Mouse (Mus musculus): Measurements from ENCODE around the gene Hoxd4.

The Hoxd4 gene

DNA sequence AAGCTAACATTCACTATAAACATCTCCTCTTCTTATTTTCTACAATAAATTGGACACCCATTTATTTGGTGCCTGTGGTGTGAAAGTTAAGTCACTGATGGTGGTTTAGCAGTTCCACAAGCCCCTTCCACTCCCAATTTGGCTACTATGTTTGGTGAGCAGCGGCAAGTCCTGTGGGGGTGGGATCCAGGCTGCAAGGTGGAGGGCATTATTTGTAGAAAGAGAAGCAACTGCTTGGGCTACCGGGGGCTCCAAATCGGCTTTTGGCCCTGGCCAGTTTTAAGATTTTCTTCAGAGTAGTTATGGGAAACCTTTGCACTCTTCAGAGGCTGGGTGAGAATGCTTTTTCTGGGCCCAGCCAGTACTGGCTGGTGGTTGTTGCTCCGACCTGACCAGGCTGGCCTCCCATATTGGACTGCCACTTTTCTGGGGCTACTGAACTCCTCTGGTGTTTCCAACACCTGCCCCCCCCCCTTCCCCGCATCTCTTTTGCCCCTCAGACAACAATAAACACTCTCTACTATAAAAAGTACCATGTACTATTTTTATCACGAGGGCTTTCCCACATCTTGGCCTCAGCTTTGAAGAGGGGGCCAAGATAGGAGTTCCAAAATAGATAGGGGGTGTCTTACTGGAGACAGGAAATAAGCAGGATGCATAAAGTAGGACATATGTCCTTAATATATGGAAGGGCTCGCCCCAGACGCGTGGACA is 20.2 kb downstream of the Hoxd4 start:
- no peak for DNase-seq

DNA sequence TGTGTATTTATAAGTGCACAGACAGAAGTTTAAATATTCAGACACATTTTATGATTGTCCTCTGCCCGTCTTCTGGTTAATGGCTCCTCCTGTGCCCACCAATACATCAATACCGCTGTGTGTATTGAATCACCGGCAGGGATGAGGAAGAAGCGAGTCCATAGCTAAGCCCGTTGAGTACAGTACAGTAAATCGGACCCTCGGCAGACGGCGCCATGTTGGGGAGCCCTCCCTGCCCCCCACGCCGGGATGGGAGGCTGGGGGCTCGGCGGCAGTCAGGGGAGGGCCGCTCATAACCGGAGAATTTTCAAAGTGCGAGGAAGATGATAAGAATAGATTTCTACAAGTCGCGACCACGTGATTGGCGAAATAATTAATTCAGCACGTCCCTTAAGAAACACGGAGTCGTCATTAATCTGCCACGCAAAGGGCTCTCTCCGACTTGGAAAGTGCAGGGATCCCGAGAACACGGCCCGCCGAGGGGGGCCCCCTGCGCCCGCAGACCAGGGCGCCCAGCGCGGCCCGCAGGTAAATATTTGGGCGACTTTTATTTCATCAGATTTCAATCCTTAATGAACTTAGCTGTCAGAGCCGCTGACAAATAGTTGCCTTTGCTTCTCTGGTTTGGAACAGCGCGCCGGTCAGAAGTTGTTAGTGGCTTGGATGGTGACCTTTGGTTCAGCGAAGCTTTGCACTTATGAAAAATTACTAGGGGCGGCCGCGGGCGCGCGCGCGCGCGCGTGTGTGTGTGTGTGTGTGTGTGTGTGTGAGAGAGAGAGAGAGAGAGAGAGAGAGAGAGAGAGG is 21.0 kb downstream of the Hoxd4 start:
- no peak for DNase-seq

DNA sequence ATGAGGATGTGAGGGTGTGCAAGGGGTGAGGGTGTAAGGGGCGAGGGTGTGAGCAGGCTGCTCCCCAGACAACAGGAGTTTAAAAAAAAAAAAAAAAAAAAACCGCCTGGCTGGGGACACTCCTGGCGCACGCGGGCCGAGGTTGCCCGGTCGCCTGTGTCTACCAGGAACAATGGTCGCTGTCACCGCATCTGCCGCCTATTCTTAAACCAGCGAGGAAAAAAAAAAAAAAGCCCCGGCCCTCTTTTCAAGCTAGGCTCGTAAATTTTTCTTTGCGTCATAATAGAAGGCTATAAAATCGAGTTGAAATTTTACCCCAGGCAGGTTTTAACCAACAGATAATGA is 21.6 kb downstream of the Hoxd4 start:
- no peak for DNase-seq

DNA sequence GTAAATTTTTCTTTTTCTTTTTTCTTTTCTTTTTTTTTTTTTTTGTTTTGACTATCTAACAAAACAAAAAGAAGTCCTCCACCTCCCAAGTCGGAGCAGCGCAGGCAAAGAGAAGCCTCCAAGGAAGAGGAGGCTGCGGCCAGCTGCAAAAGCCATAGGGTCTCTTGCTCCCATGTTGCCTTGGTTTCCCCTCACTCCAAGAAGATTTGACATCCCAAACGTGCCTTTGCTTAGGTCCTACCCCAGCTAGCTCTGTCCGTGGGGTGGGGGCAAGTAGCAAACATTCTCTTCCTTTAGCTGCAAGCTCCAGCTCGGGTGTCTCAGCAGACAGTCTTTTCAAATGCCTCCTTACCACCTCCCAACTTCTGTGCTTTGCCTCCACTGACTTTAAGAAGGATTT is 22.0 kb downstream of the Hoxd4 start:
- no peak for DNase-seq

DNA sequence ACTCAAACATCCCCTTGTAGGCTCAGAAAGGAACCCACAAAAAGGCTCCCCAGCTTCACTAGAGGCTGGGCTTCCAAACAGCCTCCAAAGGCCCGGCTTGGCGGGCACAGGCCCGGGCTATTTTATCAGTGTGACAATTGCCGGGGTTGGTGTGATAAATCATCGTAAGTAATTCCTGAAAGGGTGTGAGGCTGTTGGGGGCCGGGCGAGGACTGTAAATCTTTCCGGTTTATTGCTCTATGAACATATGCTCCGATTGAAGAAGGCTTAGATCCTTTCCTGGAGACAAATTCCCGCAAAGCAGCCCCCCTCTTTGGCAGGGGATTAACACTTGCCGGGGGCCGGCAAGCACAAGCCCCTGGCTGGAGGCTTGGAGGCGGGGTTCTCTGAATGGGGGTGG is 22.7 kb downstream of the Hoxd4 start:
- no peak for DNase-seq

DNA sequence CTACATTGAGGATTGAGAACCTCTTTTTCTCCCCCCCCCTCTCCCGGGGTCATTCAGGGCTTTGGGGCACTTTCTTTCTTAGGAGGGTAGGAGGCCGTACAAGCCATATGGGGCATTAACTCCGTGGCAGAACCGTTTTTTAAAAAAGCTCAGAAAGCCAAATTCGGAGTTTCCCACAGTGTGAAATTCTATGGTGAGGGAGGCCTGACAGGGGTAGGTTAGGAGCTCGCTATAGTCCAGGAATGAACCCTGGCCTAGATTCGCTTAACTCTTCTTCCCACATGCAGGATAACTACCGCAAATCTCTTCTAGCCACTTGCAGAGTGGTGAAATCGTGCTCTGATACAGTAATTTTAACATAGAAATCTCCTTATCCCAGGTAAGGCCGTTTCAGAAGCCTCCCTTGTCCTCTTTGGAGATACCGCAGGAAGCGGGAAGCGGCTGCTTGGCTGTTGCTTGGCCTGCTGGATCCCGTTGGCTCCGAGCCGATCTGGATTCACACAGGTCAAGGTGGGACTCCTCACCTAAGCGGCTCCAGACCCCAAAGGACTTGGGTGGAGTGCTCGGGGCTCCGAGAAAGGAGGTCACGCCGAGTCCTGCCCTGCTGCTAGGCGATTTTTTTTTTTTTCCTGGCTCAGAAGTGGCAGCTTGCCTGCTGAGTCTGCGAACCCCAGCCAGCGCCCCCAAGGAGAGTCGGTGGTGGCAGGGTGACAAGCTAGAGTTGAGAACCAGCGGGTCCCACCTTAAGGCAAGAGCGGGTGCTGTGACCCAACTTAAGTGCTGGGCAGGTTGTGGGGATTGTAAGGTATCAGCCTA is 23.5 kb downstream of the Hoxd4 start:
- no peak for DNase-seq

DNA sequence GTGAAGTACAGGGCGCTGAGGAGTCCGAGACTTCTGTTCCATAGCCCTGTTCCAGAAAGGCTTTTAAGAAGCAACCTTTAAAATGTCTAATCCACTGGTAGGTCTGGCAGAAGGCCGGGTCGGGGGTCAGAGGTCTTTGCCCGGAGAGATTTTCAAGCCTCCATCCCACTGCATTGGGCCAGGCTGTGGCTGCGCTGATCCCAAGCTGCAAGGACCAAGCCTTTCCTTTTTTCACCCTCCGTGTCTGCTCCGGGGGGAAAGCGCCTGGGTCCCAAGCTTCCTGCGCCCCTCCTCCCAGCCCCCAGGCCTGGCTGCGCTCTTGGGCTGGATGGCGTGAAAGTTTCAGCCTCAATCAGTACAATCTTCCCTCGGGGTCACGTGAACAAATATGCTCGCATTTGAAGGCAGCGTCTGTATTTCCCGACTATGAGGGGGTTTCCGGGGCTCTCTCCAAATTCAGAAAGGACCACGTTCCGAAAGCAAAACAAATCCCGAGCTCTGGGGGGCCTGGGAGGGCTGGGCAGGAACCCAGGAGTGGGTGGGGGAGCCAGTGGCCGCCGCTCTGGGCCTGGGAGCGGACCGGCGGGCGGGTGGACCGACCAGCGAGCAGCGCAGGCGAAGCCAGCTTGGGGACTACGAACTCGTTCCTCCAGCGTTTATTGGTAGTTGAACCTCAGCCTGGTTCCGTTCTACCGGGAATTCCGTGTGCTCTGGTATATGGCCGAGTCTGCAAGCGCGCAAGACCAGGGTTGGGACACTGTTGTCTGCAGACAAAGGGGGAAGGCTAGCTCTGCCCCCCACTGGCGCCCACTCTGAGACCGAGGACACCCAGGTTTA is 24.3 kb downstream of the Hoxd4 start:
- no peak for DNase-seq

DNA sequence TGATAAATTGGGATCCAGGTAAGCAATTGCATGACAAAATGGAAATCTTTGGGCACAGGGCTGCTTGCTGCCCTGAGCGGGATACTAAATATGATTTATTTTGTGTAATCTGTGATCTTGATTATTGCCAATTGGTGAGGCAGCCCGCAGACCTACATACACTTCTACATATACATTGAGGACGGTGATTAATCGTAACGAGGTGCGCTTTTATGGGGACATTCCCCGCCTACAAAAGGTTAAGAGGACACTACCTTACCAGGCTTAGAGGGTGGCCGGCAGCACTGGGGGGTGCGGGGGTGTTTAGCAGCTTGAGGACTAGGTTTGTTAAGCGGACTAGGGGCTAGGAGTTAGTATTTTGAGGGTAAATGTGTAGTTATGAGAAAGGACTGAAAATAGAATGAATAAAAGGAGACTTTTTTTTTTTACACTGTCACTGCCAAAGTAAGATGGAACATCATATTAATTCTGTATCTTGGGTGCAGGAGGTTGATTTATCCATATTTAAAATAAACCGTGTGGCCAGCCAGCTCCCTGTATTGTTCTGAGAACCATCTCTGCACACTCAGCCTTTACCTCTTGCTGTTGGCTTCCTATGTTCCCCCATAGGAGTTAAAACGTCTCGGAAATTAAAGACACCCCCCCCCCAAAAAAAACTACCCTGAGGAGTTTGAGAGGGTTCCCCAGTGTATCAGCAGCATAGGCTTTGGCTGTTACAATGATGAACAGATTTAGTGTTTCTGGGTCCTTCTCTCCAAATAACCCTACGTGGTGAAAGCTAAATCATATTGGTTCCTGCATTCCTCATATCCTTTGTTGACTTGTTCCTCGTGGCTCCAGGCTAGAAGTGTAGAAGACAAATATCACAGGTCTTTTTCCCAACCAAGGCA is 25.2 kb downstream of the Hoxd4 start:
- DNase-seq: no peak

DNA sequence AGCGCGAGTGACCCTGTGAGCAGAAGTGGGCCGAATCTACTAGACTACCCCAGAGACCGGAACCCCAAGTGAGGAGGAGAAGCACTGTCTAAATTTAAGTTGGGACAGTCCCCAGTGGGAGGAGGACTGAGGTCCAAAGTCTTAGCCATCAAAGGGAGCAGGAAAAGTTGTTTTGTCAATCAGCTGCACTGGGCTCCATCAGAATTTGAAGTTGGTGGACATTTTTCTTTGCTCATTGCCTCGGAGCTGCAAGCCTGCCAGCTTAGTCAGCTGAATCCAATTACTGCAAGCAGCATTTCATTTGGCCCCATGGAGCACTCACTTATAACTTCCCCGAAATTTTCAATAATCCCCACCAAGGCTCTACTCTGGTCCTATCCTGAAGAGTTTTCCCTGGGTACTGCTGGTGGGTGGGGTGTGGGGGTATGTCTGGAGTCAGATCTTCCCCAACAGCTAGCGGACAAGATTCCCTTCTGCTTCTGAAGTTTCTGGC is 25.9 kb downstream of the Hoxd4 start:
- no peak for DNase-seq

DNA sequence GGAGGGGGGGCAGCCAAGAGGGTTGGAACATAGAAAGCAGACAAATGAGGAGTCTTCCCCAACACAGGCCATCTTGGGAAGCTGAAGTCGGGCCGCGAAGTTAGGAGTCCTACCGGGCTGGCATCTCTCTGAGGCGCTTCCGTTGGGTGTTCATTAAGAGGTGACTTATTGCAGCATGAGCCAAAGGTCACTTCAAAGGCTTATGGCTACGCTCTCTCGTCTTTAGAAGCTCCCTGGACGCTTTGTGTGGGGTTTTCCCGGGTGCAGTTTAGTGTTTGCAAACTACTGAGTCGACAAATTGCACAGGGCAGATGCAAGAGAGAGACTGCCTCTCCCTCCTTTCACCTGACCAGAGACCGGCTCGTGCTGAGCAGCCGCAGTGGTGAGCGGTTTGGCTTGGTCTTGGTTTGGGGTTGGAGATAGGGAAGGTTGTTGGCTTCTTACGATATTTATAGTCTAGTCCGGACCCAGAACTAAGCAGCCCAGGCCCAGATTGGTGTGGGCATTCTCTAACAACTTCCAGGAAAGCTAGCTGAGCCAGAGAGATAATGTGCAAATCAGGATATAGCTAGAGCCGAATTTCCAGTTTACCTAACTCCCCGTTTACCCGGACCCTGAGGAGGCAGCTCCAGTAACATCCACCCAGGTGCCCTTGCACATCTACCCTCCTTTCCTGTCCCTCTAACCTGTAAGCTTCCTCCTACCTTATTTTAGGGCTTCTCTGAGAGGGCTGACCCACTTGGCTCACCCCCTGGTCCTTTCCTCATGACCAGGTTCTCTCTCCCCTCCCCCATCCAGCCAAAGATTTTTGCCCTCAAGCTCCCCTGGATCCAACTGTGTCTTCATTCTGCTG is 27.1 kb downstream of the Hoxd4 start:
- DNase-seq: no peak

DNA sequence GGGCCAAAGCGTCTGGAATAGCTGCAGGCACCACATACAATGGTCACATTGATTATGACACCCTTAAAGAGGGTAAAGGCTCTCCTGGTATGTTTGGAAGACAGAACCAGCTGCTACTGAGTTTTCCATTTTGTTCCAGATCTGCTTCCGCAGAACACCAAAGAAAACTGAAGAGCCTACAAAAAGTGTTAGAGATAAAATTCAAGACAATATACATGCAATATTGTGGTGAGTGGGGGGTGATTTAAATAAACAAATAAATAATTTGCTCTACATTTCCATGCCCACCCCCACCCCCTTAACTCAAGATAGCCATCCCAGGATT is 27.7 kb downstream of the Hoxd4 start:
- no peak for DNase-seq

DNA sequence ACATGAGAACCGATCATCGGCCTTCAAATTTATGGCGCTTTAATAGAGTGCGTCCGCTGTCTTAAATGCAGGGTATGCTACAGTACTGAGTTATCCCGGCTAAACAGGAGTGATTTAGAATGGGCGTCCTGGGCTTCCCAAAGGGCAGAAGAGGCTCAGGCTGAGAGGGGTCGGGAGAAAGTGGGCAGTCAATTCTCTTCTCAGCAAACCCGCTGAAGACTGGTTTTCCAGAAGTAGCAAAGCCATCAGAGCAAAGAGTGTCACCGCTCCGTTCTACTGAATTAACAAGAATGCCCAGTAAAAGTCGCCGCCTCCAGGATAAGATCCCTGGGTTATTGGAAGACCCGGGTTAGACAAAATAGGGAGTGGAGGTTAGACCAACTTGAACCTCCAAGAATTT is 28.1 kb downstream of the Hoxd4 start:
- DNase-seq: no peak

DNA sequence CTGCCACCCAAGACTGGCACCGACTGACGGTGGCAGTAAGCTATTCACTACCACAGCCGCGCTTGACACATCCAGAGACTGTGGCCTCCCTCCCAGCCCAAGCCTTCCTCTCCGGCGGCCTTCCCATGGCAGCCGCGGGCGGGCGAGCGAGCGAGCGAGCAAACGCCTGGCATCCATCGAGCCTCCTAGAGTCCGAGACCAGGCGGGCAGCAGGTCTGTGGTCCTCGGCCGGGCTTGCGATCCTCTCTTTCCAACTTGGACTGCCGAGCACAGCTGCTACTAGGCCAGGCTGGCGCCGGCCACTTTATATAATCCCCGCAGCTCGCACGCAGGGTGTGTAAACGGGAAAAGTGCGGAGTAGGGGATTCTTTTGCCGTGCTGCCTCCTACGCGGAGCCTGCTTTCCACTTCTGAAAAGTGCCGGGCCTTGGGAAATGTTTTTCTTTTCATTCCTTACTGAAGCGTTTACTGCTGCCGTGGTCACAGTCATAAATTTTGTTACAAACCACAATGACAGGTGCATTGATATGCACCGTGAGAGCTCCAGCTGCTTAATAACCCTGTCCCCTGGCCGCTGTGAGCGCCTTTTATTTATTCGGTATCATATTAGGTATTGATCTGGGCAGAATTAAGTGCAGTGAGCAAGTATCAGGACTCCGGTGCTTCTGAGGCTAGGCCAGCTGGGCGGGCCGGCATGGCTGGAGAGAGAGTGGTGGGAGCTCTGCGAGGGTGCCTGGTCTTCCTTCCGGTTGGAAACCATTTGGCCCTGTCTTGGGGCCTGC is 28.8 kb downstream of the Hoxd4 start:
- no peak for DNase-seq

DNA sequence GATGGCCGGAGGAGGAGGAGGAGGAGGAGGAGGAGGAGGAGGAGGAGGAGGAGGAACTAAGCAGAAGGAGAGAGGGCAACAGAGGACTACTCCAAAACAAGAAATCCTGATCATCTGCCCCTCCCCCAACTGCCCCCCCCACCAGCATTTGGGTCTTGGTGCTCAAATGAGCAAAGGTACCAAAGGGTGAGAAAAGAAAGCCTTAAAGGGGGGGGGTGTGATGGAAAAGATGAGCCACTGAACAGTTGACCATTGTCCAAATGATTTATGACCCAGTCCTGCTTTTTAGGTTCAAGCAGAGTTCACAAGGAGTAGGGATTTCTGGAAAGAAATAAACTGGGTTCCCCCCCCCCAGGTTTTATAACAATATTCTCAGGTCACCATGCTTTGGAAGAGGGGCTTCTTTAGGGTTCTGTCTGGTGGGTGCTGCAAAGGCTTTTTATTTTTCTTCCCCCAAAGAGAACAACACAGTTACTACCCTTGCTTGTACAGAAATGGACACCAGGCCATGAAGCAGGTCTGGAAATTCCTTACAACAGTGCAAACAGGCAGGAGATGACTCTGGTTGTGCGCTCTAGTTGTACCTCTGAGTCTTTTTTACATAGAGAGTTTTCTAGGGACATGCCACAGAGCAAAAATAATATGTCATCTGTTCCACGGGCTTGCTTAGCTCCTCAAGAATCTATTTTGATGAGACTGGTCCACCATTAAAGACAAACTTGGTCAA is 29.7 kb downstream of the Hoxd4 start:
- DNase-seq: no peak

DNA sequence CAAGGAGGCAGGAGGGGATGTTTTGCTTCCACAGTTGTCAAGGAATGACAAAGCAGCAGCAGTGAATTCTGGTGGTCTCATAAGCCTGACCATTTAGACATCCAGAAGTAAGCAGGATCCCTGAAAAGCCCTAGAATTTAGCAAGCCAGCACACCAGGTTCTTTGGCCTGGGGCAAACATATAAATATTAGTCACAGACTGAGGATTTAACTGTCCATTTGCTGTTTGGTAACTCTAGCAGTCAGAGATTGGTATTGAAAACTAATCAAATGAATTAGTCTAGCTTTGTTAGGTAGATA is 30.2 kb downstream of the Hoxd4 start:
- DNase-seq: no peak

DNA sequence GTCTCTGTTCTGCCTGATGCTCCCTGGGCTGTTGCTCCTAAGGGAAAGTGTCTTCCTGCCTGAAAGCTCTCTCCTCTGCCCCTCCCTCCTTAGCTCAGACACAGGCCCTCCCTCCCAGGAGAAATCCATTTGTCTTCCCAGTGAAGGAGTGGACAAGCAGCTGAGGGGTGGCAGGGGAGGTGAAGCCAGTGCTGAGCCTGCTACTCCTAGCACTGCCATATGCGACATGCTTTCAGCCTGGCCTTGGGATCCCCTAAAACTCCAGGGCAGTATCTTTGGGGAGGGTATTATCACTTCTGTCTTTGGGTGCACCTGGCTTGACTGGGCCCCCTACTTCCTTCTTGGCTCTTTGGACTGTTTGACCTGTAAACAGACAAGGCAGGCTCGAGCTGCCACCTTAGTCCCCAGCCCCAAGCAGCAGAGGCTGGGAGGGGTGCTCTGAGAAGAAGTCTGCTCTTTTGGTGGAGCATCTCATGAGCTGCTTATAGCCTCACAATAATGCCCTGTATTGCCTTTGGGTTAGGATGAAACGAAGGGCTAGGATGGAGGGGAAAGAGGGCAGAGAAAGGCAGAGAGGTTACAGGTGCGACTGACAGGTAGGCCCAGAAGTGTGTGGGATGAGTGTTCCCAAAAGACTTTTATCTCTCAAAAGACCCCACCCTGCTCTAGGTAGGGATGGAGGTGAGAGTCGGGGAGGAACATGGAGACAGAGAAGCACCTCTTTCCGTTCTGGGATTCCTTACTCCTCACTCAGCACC is 34.0 kb downstream of the Hoxd4 start:
- no peak for DNase-seq

DNA sequence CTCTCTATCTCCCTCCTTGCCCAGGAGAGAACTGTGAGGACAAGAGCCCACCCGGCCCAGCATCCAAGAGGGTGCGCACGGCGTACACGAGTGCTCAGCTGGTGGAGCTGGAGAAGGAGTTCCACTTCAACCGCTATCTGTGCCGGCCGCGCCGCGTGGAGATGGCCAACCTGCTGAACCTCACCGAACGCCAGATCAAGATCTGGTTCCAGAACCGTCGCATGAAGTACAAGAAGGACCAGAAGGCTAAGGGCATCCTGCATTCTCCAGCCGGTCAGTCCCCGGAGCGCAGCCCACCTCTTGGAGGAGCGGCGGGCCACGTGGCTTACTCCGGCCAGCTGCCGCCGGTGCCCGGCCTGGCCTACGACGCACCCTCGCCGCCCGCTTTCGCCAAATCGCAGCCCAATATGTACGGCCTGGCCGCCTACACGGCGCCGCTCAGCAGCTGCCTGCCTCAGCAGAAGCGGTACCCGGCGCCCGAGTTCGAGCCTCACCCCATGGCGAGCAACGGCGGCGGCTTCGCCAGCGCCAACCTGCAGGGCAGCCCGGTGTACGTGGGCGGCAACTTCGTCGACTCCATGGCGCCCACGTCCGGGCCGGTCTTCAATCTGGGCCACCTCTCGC is 34.7 kb downstream of the Hoxd4 start:
- no peak for DNase-seq

DNA sequence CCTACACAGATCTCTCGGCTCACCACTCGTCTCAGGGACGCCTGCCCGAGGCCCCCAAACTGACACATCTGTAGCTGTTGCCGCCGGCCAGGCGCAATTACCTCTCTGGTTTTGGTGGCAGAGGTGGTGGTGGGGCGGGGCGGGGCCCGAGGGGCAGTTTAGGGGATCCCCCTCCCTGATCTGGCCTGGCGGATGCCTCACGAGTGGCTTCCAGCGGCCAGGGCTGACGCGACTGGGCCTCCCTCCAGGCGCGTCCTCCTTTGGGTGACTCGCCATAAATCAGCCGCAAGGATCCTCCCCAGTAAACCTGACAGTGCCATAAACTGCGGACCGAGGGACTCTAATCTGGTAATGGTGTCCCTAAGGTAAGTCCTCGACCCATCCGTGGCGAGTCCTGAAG is 35.3 kb downstream of the Hoxd4 start:
- no peak for DNase-seq

All from kidney, adult 9 months (tissue).